Mouse (Mus musculus): Measurements from ENCODE around the gene Dsn1. TPM values are rescaled to one million over a fixed set of nuclear protein-coding genes. Genes with fewer than 3 reads are reported as not detected.

Gene Dsn1
- polyA plus RNA-seq, 1 experiment from 2014 or later = 61.5 TPM

DNA sequence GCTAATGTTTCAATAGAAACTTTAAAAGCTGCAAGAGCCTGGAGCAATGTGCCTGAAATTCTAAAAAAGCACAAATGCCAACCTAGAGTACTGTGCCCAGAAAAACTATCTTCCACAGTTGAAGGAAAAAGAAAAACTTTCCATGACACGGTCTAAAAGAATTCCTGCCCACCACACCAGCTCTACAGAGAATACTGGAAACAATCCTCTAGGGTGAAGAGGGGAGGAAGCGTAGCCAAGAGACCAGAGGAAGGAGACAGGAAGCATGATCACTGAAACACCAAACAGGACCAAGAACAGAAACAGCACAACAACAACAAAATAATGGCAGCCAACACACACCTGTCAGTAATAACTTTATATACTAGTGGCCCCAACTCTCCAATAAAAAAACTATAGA is 26.9 kb downstream of the Dsn1 start:
- H3K27me3 ChIP-seq (ENCODE audit: low read depth, poor library complexity, severe bottlenecking) = no peaks in the 10 kb centered on the region
- no peak overlapping the region for H3K27ac ChIP-seq
- WGBS = 90% methylated on average over 2 of the region's 2 CpGs
- DNase-seq (ENCODE audit: low spot score) = no peak
- no peaks in the 10 kb centered on the region for H3K36me3 ChIP-seq
- H3K4me3 ChIP-seq = no peak overlapping the region
- no peaks in the 10 kb centered on the region for H3K9me3 ChIP-seq (replicated peaks)
- no peaks in the 10 kb centered on the region for H3K4me1 ChIP-seq

DNA sequence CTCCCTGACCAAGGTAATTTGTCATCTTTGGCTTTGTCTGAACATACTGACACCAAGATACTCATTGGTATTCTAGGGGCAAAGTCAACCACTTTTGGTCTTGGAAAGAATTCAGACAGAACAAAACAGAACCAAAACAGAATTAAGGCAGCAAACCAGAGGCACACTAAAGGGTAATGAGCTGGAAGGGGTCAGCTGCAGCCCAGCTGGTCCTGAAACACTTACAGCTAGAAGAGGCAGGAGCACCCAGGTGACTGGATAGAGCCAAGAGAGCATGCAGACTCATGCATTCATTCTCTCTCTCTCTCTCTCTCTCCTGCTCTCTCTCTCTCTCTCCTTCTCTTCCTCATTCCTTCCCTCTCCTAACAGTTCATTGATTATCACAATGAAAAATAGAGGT is 30.2 kb downstream of the Dsn1 start:
- no peak for DNase-seq (ENCODE audit: low spot score)
- H3K27ac ChIP-seq = no peak overlapping the region

DNA sequence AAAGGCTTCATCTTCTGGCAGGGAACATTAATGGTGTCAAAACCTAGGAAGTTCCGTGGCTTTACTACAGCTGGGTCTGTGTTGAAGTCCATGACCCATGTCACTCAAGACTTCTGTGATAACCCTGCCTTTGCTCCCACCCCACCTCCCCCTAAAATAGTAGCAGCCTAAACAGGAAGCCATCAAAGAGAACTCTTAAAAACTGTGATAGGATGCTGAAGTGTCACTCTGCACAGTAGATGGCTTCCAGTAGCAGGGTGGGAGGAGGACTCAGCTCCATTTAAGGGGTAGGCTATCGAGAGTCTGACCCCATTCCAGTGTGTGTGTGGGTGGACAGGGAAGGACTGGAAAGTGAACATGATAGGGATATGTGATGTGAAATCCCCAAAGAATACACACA is 32.0 kb downstream of the Dsn1 start:
- Histone ChIP-seq H3K27ac (no peak overlapping the region), H3K27me3 (ENCODE audit: low read depth, poor library complexity, severe bottlenecking) (no peaks in the 10 kb centered on the region), H3K4me1 (no peaks in the 10 kb centered on the region), H3K9me3 (replicated peaks) (no peaks in the 10 kb centered on the region), H3K4me3 (no peak overlapping the region), H3K36me3 (no peaks in the 10 kb centered on the region)
- DNase-seq (ENCODE audit: low spot score) = no peak
- 60% methylated on average over 2 of the region's 2 CpGs for WGBS

More for the DNA sequence above, 30.2 kb downstream of the Dsn1 start:
- no peaks in the 10 kb centered on the region for H3K27me3 ChIP-seq (ENCODE audit: low read depth, poor library complexity, severe bottlenecking)
- no peaks in the 10 kb centered on the region for H3K9me3 ChIP-seq (replicated peaks)
- no peak overlapping the region for H3K4me3 ChIP-seq
- H3K36me3 ChIP-seq = no peaks in the 10 kb centered on the region
- no peaks in the 10 kb centered on the region for H3K4me1 ChIP-seq

DNA sequence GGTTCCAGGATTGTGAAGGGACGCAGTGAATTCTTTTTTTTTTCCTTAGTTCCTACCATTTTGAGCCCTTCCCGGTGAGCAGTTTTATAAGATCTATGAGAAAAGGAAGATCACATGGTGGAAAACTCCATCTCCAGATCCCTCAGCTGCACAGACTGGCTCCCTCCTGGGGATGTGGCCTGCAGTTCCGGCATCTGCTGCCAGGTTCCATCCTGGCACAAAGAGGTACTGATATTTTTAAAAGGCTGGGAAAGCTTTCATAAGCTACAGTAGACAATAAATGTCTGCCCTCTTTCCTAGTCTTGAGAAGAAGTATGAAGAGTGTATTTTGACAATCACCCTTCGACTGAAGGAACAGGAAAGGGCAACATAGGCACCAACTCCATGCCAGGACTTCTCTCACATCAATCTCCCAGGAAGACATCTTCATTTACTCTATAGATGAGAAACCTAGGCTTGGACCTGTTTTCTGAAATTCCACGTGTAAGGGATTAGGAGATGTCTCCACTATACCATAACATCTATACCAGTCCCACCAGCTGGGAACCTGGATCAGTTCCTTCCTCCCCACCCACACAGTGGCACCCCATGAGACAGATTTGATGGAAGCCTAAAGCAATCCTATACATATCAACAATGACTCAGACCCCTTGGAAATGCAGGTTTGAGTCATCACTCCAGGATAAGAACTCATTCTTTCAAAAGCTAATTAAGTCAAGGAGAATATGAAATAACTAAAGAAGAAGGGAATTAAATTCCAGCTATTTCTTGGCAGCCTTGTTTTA is 33.4 kb downstream of the Dsn1 start:
- DNase-seq (ENCODE audit: low spot score) = no peak
- Histone ChIP-seq H3K4me1 (no peaks in the 10 kb centered on the region), H3K27me3 (ENCODE audit: low read depth, poor library complexity, severe bottlenecking) (no peaks in the 10 kb centered on the region), H3K9me3 (replicated peaks) (no peaks in the 10 kb centered on the region), H3K4me3 (no peak overlapping the region), H3K27ac (no peak overlapping the region), H3K36me3 (no peaks in the 10 kb centered on the region)
- 81% methylated on average over 5 of the region's 5 CpGs for WGBS

DNA sequence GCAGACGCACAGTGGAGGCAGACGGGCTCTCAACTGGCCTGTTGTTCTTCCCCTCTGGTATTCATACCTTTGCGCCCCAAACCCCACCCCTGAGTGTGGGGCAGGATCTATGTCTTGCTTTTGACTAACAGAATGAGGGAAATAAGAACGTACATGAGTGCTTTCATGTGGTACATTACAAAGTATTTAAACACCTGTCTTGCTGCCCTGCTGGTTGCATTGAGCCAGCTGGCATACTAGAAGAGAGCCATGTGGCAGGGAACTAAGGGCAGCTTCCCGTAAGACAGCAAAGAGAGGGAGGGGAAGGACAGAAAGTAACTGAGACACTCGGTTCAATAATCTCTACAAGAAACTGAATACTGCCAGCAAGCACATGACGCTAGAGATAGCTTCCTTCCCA is 36.7 kb downstream of the Dsn1 start:
- Histone ChIP-seq H3K4me3 (no peak overlapping the region), H3K36me3 (no peaks in the 10 kb centered on the region), H3K4me1 (no peaks in the 10 kb centered on the region), H3K27me3 (ENCODE audit: low read depth, poor library complexity, severe bottlenecking) (no peaks in the 10 kb centered on the region), H3K9me3 (replicated peaks) (no peaks in the 10 kb centered on the region), H3K27ac (no peak overlapping the region)
- 91% methylated on average over 7 of the region's 7 CpGs for WGBS
- no peak for DNase-seq (ENCODE audit: low spot score)

DNA sequence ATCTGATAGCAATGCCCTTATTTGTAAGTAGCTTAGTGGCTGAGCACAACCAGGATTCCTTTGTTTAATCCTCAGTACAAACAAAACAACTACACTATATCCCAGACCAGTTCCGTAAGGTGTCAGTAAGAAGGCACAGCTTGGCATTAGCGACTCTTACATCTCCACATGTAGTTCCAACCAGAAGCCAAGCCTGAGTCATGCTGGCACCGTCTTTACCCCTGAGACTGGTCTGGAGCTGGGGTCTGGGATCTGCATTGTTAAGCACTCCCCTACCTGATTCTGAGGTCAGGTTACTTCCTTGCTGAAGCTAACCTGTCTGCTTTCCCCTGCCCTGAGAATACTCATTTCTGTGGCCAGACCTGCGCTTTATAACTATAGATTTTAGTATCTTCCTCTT is 38.5 kb downstream of the Dsn1 start:
- WGBS = 83% methylated on average over 4 of the region's 4 CpGs
- no peak for DNase-seq (ENCODE audit: low spot score)

DNA sequence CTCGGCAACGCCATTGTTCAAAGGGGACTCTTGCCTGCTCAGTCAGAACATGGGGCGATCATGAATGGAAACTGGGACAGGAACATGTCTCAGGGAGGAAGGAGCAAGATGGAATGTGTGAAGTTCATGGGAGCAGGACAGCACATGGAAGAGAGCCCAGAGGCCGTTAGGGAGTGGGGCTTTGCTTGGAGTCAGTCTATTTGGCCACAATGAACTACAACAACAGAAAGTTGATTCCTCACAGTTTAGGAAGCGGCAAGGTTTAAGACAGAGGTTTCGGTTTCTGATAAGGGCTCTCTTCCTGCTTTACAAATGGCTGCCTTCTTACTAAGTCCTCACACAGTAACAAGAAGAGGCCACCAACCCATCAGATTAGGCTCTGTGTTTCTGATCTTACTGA is 39.6 kb downstream of the Dsn1 start:
- Histone ChIP-seq H3K4me3 (no peak overlapping the region), H3K27ac (no peak overlapping the region), H3K4me1 (no peaks in the 10 kb centered on the region), H3K36me3 (no peaks in the 10 kb centered on the region), H3K27me3 (ENCODE audit: low read depth, poor library complexity, severe bottlenecking) (no peaks in the 10 kb centered on the region), H3K9me3 (replicated peaks) (no peaks in the 10 kb centered on the region)
- WGBS = 91% methylated on average over 6 of the region's 6 CpGs
- DNase-seq (ENCODE audit: low spot score) = no peak

More for the DNA sequence above, 38.5 kb downstream of the Dsn1 start:
- Histone ChIP-seq H3K27ac (no peak overlapping the region), H3K27me3 (ENCODE audit: low read depth, poor library complexity, severe bottlenecking) (no peaks in the 10 kb centered on the region), H3K36me3 (no peaks in the 10 kb centered on the region), H3K4me1 (no peaks in the 10 kb centered on the region), H3K4me3 (no peak overlapping the region), H3K9me3 (replicated peaks) (no peaks in the 10 kb centered on the region)

DNA sequence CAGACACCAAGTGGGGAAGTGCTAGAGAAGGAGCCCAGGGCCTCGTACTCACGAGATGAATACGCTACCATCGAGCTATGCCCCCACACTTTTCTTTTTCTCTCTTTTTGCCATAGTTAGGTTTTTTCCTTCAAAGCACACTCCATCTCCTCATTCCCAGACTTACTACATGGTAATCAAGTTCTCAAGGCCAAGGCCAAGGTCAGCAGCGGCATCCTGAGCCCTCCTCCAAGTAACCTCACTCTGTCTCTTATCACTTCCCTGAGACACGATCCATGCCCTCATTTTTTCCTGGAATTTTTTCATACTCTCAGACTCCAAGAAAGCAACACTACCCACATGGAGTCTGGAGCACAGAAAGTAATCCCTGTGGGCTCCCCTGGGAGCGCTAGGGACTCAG is 43.1 kb downstream of the Dsn1 start:
- no peak for DNase-seq (ENCODE audit: low spot score)
- Histone ChIP-seq H3K27me3 (ENCODE audit: low read depth, poor library complexity, severe bottlenecking) (no peaks in the 10 kb centered on the region), H3K9me3 (replicated peaks) (no peaks in the 10 kb centered on the region), H3K4me1 (no peaks in the 10 kb centered on the region), H3K36me3 (no peaks in the 10 kb centered on the region), H3K4me3 (no peak overlapping the region), H3K27ac (no peak overlapping the region)
- WGBS = 93% methylated on average over 7 of the region's 7 CpGs

DNA sequence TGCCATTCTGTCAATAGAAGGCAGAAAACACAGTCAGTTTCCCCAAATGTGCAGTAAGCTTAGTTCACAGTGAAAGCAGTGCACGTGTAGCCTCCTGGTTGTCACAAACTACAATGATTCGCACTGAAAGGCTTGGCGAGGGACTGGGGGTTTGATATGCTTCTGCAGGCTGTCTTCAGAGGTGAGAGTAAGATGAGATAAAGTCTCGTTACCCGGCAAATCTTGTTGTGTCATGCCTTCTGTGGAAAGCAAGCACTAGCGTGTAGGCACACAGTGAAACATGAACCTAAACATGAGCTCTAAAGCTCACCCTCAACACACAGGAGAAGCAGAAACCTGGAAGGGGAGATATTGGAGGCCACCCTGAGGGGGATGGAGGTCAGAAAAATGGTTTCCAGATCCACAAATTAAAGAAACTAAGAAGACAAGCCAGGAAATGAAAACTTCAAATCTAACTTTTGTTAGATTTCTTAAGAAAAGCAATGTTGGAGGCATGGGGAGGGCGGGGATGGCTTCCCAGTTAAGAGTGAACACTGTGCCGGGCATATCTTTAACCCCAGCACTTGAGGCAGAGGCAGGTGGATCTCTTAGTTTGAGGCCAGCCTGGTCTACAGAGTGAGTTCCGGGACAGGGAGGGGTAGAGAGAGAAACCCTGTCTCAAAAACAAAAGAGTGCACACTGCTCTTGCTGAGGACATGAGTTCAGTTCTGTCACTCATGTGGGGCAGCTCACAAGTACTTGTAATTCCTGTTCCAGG is 48.3 kb downstream of the Dsn1 start:
- H3K4me3 ChIP-seq = no peak overlapping the region
- H3K4me1 ChIP-seq = no peaks in the 10 kb centered on the region
- no peaks in the 10 kb centered on the region for H3K27me3 ChIP-seq (ENCODE audit: low read depth, poor library complexity, severe bottlenecking)
- no peak overlapping the region for H3K27ac ChIP-seq
- no peak for DNase-seq (ENCODE audit: low spot score)
- H3K36me3 ChIP-seq = 0 out of 2 replicates have a peak, but pooled peaks cover 4% of the 10 kb centered on the region
- H3K9me3 ChIP-seq (replicated peaks) = no peaks in the 10 kb centered on the region
- WGBS = 91% methylated on average over 9 of the region's 9 CpGs

DNA sequence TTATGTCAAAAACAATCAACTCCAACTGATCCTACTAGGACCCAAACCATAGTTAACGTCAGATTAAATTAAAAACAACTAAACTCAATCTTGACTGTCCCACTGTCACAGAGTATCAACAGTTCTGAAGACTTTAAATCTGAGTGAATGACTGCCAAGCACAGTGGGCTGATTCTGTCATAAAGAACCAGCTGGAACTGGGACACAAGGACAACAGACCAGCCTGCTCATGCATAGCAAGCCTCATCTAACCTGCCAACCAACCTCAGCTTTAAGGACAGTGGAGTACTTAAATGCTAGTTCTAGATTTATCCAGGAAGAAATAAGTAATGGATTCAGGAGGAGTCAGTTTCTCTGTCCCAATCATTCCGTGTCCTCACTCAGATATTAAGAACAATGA is 49.9 kb downstream of the Dsn1 start:
- no peak overlapping the region for H3K27ac ChIP-seq
- H3K9me3 ChIP-seq (replicated peaks) = no peaks in the 10 kb centered on the region
- no peak for DNase-seq (ENCODE audit: low spot score)
- 0 out of 2 replicates have a peak, but pooled peaks cover 4% of the 10 kb centered on the region for H3K36me3 ChIP-seq
- H3K4me3 ChIP-seq = no peak overlapping the region
- H3K4me1 ChIP-seq = no peaks in the 10 kb centered on the region
- no peaks in the 10 kb centered on the region for H3K27me3 ChIP-seq (ENCODE audit: low read depth, poor library complexity, severe bottlenecking)
- 92% methylated on average over 2 of the region's 2 CpGs for WGBS

DNA sequence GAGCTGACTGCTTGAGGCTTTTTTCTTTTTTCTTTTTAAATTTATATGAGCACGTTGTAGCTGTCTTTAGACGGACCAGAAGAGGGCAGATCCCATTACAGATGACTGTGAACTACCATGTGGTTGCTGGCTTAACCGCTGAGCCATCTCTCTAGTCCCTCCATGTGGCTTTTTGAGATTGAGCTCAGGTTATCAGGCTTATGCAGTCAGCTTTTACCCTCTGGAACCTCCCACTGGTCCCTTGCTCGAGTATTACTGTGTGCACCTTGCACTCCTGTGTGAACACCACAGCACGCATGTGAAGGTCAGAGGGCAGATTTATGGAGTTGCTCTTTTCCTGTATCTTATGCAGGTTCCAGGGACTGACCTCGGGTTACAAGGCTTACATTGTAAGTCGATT is 50.6 kb downstream of the Dsn1 start:
- no peaks in the 10 kb centered on the region for H3K4me1 ChIP-seq
- H3K27me3 ChIP-seq (ENCODE audit: low read depth, poor library complexity, severe bottlenecking) = no peaks in the 10 kb centered on the region
- H3K9me3 ChIP-seq (replicated peaks) = no peaks in the 10 kb centered on the region
- 84% methylated on average over 7 of the region's 7 CpGs for WGBS
- DNase-seq (ENCODE audit: low spot score) = no peak
- 0 out of 2 replicates have a peak, but pooled peaks cover 4% of the 10 kb centered on the region for H3K36me3 ChIP-seq
- H3K27ac ChIP-seq = no peak overlapping the region
- no peak overlapping the region for H3K4me3 ChIP-seq

DNA sequence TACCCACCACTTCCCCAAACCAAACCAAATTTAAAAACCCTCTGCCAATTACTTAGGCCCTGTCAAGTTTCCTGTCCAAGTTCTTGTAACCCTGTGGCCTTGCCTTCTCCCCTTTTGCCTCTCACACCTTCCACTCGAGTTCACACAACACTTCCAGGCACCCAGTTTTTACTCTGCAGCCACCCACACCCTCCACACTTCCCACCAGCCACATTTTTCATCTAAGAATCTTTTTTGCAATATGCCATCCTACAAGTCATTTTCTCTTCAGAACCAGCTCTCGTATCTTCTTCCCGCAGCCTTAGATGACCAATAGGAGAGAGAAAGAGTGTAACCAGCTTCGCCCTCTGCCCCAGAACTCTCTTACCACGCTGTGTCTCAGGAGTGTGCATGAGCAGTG is 52.5 kb downstream of the Dsn1 start:
- 91% methylated on average over 5 of the region's 5 CpGs for WGBS
- no peak overlapping the region for H3K27ac ChIP-seq
- 0 out of 2 replicates have a peak, but pooled peaks cover 4% of the 10 kb centered on the region for H3K36me3 ChIP-seq
- H3K4me3 ChIP-seq = no peak overlapping the region
- no peaks in the 10 kb centered on the region for H3K27me3 ChIP-seq (ENCODE audit: low read depth, poor library complexity, severe bottlenecking)
- H3K4me1 ChIP-seq = no peaks in the 10 kb centered on the region
- no peaks in the 10 kb centered on the region for H3K9me3 ChIP-seq (replicated peaks)
- no peak for DNase-seq (ENCODE audit: low spot score)

DNA sequence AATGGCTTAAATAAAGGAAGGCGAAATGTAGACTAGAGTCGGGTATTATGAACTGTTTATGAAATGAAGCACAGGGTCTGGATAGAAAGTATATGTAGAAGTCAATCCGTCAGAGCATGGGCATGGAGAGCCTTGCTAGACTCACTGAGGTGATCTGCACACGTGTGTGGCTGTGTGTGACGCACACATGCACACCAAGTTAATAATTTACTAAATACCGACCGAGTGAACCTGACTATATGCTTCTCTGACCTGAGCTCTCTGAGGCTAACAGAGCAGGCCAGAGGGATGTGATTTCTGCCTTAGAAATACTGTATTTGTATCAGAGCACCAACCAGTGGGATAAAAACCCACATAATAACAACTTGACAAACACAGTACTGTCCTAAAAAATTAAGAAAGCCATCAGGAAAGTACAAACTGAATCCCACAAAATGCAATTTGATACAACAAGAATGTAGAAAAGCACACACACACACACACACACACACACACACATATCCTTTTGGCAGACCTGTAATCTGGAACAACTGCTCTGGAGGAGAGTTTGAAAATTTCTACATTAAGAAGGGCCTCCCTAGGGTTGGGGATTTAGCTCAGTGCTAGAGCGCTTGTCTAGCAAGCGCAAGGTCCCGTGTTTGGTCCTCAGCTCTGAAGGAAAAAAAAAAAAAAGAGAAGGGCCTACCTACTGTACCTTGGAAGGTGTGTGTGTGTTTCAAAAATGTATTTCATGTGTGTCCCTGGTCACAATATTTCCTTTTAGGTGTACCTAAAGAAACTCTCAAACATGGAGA is 55.5 kb downstream of the Dsn1 start:
- peaks cover 13% of the 10 kb centered on the region; the same call in 1 of the 2 replicates for H3K36me3 ChIP-seq
- H3K9me3 ChIP-seq (replicated peaks) = no peaks in the 10 kb centered on the region
- H3K4me1 ChIP-seq = no peaks in the 10 kb centered on the region
- 95% methylated on average over 10 of the region's 10 CpGs for WGBS
- no peak overlapping the region for H3K27ac ChIP-seq
- no peak overlapping the region for H3K4me3 ChIP-seq
- no peak for DNase-seq (ENCODE audit: low spot score)
- no peaks in the 10 kb centered on the region for H3K27me3 ChIP-seq (ENCODE audit: low read depth, poor library complexity, severe bottlenecking)
